Mouse (Mus musculus) erythroblast, embryonic 14.5 days (primary cell): ENCODE data around the gene Mknk2. TPM values are rescaled to one million over a fixed set of nuclear protein-coding genes. Genes with fewer than 3 reads are reported as not detected.

Experiments
- H3K27me3 ChIP-seq: 2 replicates; pipeline ENCODE4 v1.6.1; 2012; ENCODE audit warnings: inconsistent platforms; ENCODE audit not compliant: control insufficient read depth
- H3K36me3 ChIP-seq: 2 replicates; pipeline ENCODE4 v1.6.1; 2012; ENCODE audit warnings: mild to moderate bottlenecking, inconsistent platforms; ENCODE audit not compliant: control insufficient read depth
- H3K4me1 ChIP-seq: 2 replicates; pipeline ENCODE4 v1.6.1; 2012; ENCODE audit warnings: inconsistent platforms; ENCODE audit not compliant: control insufficient read depth
- H3K4me3 ChIP-seq: replicated peaks from 2 replicates; pipeline ENCODE3; 2012; ENCODE audit warnings: moderate library complexity, mild to moderate bottlenecking, inconsistent platforms
- H3K9me3 ChIP-seq: 2 replicates; pipeline ENCODE4 v1.6.1; 2012; ENCODE audit warnings: low read length, inconsistent platforms, mixed read lengths; ENCODE audit not compliant: control insufficient read depth
- GATA1 ChIP-seq: IDR thresholded peaks from 2 replicates; pipeline ENCODE4 v1.6.1; 2012; ENCODE audit warnings: low read length, inconsistent platforms, mixed read lengths
- TAL1 ChIP-seq: IDR thresholded peaks from 3 replicates; pipeline ENCODE4 v1.6.1; 2012; ENCODE audit warnings: low read length, inconsistent platforms, mixed read lengths
- polyA plus RNA-seq: library from polyadenylated mRNA; stranded (reverse); fragments of >175 nt; gene quantifications from 2 replicates; pipeline ENCODE4 v1.2.3, GENCODE M21; 2012

The Mknk2 gene
- polyA plus RNA-seq, 1 experiment: 49.1 TPM

DNA sequence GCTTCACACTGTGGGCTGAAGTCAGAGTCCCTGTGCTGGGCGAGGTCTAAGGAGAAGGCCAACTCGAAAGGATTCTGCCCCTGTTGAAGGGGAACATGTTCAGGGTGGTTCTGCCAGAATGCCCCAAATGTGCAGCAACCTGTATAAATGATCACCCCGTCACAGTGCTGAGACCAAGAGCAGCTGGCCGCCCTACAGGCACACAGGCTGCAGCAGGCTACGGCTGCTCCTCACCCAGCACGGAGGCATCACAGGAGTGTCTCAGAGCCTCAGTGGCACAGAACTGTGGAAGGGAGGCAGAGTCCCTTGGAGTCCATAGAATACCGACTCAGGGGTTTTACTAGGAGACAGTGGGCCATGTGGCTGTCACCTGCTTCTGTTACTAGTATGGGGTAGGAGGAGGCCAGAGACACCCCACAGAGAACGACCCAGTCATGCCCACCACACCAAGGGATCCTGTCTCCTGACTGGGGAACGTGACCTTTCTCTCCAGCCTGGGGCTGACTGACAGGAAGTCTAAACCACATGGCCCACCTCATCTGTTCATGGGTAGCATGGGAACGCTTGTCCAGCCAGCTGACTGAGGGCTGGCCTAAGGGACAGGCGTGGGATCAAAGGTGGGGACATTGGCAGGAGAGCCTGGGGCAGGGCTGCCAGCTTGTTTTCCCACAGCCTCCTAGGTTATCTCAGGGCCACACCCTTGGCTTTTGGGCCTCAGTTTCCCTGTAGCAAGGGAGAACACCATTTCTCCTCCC, 5.8 kb downstream of the Mknk2 start:
- H3K9me3 ChIP-seq: no peaks in the 10 kb centered on the region
- no peaks in the 10 kb centered on the region for H3K27me3 ChIP-seq
- H3K36me3 ChIP-seq: peaks cover 78% of the 10 kb centered on the region
- peaks cover 82% of the 10 kb centered on the region for H3K4me1 ChIP-seq
- TF ChIP-seq TAL1: no peak
- no peak for TF ChIP-seq GATA1
- H3K4me3 ChIP-seq: peak overlapping the region; percentile 5

GRCm38 (mm10) chr10:80671251-80671650, 6.7 kb downstream of the Mknk2 start:
- Histone ChIP-seq H3K27me3 (no peaks in the 10 kb centered on the region), H3K9me3 (no peaks in the 10 kb centered on the region), H3K4me1 (peaks cover 81% of the 10 kb centered on the region), H3K36me3 (peaks cover 87% of the 10 kb centered on the region), H3K4me3 (no peak overlapping the region)
- TF ChIP-seq TAL1: no peak
- no peak for TF ChIP-seq GATA1

GRCm38 (mm10) chr10:80670531-80670930, 7.4 kb downstream of the Mknk2 start:
- Histone ChIP-seq H3K4me1 (peaks cover 87% of the 10 kb centered on the region), H3K36me3 (peaks cover 94% of the 10 kb centered on the region), H3K27me3 (no peaks in the 10 kb centered on the region), H3K9me3 (no peaks in the 10 kb centered on the region), H3K4me3 (no peak overlapping the region)
- no peak for TF ChIP-seq TAL1
- TF ChIP-seq GATA1: no peak

DNA sequence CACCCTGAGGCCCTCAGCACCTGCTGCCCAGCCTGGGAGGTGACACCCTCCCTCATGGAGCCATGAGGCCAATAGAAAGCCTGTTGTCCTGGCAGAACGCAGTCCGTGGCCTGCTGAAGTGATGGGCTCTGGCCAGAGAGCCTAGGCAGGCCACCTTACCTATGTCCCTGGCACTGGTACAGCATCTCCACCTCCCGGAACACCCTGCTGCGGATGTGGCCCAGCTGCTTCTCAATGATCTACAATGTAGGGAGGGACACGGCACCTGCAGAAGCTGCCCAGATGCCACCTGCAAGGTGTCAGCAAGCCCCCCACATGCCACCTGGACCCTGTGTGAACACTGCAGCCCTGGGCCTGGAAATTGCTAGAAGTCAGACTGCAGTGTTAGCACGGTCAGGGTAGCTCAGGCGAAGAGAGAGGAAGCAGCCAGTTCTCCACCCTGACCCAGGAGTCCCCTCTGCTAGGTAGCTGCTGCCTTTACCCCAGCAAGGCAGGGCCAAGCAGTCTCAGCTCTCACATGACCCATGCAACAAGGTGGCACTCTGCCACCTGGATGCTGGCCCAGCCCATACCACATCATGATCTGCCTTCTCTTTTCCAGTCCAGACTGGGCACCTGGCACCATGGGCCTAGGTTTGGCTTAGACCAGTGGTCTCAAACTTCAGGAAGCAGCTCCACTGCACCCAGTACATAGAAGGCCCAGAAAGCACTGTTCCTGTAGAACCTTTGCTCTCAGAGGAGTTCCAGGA, 8.0 kb downstream of the Mknk2 start:
- Histone ChIP-seq H3K4me1 (peaks cover 87% of the 10 kb centered on the region), H3K36me3 (peaks cover 100% of the 10 kb centered on the region), H3K4me3 (no peak overlapping the region), H3K9me3 (no peaks in the 10 kb centered on the region), H3K27me3 (no peaks in the 10 kb centered on the region)
- TF ChIP-seq GATA1: no peak

- Histone ChIP-seq H3K36me3 (peaks cover 91% of the 10 kb centered on the region), H3K4me3 (no peak overlapping the region), H3K9me3 (no peaks in the 10 kb centered on the region), H3K27me3 (no peaks in the 10 kb centered on the region), H3K4me1 (peaks cover 87% of the 10 kb centered on the region)
- TF ChIP-seq TAL1 (no peak), GATA1 (no peak)
Observed at GRCm38 (mm10) chr10:80669018-80669417, 8.9 kb downstream of the Mknk2 start.

GRCm38 (mm10) chr10:80668614-80669013, 9.3 kb downstream of the Mknk2 start:
- Histone ChIP-seq H3K27me3 (no peaks in the 10 kb centered on the region), H3K9me3 (no peaks in the 10 kb centered on the region), H3K36me3 (peaks cover 87% of the 10 kb centered on the region), H3K4me3 (no peak overlapping the region), H3K4me1 (peaks cover 87% of the 10 kb centered on the region)
- TF ChIP-seq GATA1 (no peak), TAL1 (no peak)

GRCm38 (mm10) chr10:80666837-80667412, 11.0 kb downstream of the Mknk2 start:
- TF ChIP-seq TAL1 (no peak), GATA1 (no peak)
- no peak overlapping the region for H3K4me3 ChIP-seq
- H3K36me3 ChIP-seq: peaks cover 70% of the 10 kb centered on the region
- peaks cover 83% of the 10 kb centered on the region for H3K4me1 ChIP-seq
- no peaks in the 10 kb centered on the region for H3K27me3 ChIP-seq
- H3K9me3 ChIP-seq: no peaks in the 10 kb centered on the region

- peaks cover 62% of the 10 kb centered on the region for H3K36me3 ChIP-seq
- peaks cover 79% of the 10 kb centered on the region for H3K4me1 ChIP-seq
- no peaks in the 10 kb centered on the region for H3K27me3 ChIP-seq
- no peak for TF ChIP-seq TAL1
- TF ChIP-seq GATA1: no peak
- H3K4me3 ChIP-seq: no peak overlapping the region
- no peaks in the 10 kb centered on the region for H3K9me3 ChIP-seq
Observed at GRCm38 (mm10) chr10:80665981-80666733, 11.8 kb downstream of the Mknk2 start.
